In genomic region chr7:132776338-132777111, GRCm38 (mm10) we compare ENCODE assay signal across 9 mouse cellular contexts. TPM values are rescaled to one million over a fixed set of nuclear protein-coding genes. Genes with fewer than 3 reads are reported as not detected.
DNase-seq lines count a peak whose midpoint lies in the region; ATAC-seq and TF ChIP-seq lines count a peak whose summit lies in the region.
"Had no signal": no experiment of that assay in that cellular context is flagged by ENCODE, and none has a peak within 500 bp of the region (broad histone marks: within the 10 kb centered on the region; RNA-seq: fewer than 3 reads in every experiment).

No protein-coding gene starts in this region.

- H3K27me3 ChIP-seq in liver, postnatal 0 days (ENCODE audit: insufficient read depth, low read length) = no peaks in the 10 kb centered on the region
- H3K27me3 ChIP-seq in hindbrain, embryonic 12.5 days = no peaks in the 10 kb centered on the region

- peak; percentile 56 to 60 for DNase-seq in heart, adult 9 months (ENCODE audit: low spot score in 2 of 2)
- DNase-seq in heart, postnatal 36 days = no peak
- peak; percentile 45 for DNase-seq in ES-E14 (ENCODE audit: low read depth, low spot score)
- peak; percentile 82 for DNase-seq in c-Kit-negative CD71-positive TER-119-positive erythroid progenitor cells, embryonic 14.5 days (ENCODE audit: low read depth, low spot score)
- peak; percentile 69 for DNase-seq in liver, postnatal 0 days
- no peak for DNase-seq in frontal cortex, postnatal 36 days (ENCODE audit: low spot score in 2 of 2)

- no peak for TF ChIP-seq CTCF in liver, postnatal 0 days (IDR thresholded peaks at IDR 0.05; ENCODE audit: low read depth)

- H3K9ac ChIP-seq in ES-E14 (ENCODE audit: insufficient read depth, low read depth, low read length, poor library complexity, severe bottlenecking) = no peak overlapping the region
- peak overlapping the region; percentile 77 for H3K9ac ChIP-seq in liver, postnatal 0 days (replicated peaks)
- H3K9ac ChIP-seq in hindbrain, embryonic 12.5 days = no peak overlapping the region

- H3K27ac ChIP-seq in ES-E14 (ENCODE audit: insufficient read depth, low read depth, low read length, poor library complexity, severe bottlenecking) = no peak overlapping the region
- peak overlapping the region; percentile 95 for H3K27ac ChIP-seq in liver, postnatal 0 days (ENCODE audit: low read depth)
- H3K27ac ChIP-seq in hindbrain, embryonic 12.5 days = no peak overlapping the region

- WGBS in liver, postnatal 0 days (ENCODE audit: insufficient replicate concordance) = 53% methylated on average over 7 of the region's 7 CpGs
- 87% methylated on average over 7 of the region's 7 CpGs for WGBS in hindbrain, embryonic 12.5 days

- peaks cover 2 to 22% of the 10 kb centered on the region in 2 experiments; a peak in 3 of 4 replicates for H3K4me1 ChIP-seq in ES-E14 (ENCODE audit: control insufficient read depth in 2 of 2, insufficient read depth in 2 of 2, low read length in 2 of 2, poor library complexity in 1 of 2)
- H3K4me1 ChIP-seq in liver, postnatal 0 days (ENCODE audit: insufficient read depth) = peaks cover 46% of the 10 kb centered on the region
- peaks cover 21% of the 10 kb centered on the region for H3K4me1 ChIP-seq in hindbrain, embryonic 12.5 days

- TF ChIP-seq EP300 in liver, postnatal 0 days (IDR thresholded peaks at IDR 0.05; ENCODE audit: low read depth) = no peak

- intact Hi-C loops in heart, postnatal 36 days (cut with DNase I) = loop anchor here (5.0 kb wide), 2 partner anchors 36 to 121 kb away; partner anchors contain the start of gene Fam53b

- H3K4me3 ChIP-seq in ES-E14 (ENCODE audit: insufficient read depth in 1 of 2, low read depth in 1 of 2, low read length in 2 of 2, poor library complexity in 1 of 2, severe bottlenecking in 1 of 2) = no peak overlapping the region
- H3K4me3 ChIP-seq in liver, postnatal 0 days (ENCODE audit: low read depth, low read length) = peak overlapping the region; percentile 62
- no peak overlapping the region for H3K4me3 ChIP-seq in hindbrain, embryonic 12.5 days

- H3K36me3 ChIP-seq in ES-E14 (ENCODE audit: control insufficient read depth, insufficient read depth, low read length, poor library complexity, severe bottlenecking) = peaks cover 3% of the 10 kb centered on the region; the same call in 1 of the 2 replicates
- H3K36me3 ChIP-seq in liver, postnatal 0 days (replicated peaks; ENCODE audit: insufficient read depth, low read length) = peaks cover 46% of the 10 kb centered on the region
- H3K36me3 ChIP-seq in hindbrain, embryonic 12.5 days = peaks cover 39% of the 10 kb centered on the region

- H3K9me3 ChIP-seq in ES-E14 (ENCODE audit: control insufficient read depth, insufficient read depth, low read depth, low read length) = no peaks in the 10 kb centered on the region
- no peaks in the 10 kb centered on the region for H3K9me3 ChIP-seq in liver, postnatal 0 days (ENCODE audit: low read length)
- H3K9me3 ChIP-seq in hindbrain, embryonic 12.5 days (replicated peaks) = no peaks in the 10 kb centered on the region
- H3K9me3 ChIP-seq: G1E had no signal

- peak; percentile 59 for ATAC-seq in liver, postnatal 0 days
- ATAC-seq in hindbrain, embryonic 12.5 days (ENCODE audit: low FRiP score) = no peak
- no peak for ATAC-seq in activated CD4-positive, CD25-positive, alpha-beta regulatory T cell, adult 4 months

- in situ Hi-C loops in ES-E14 (cut with MboI; ENCODE audit: low sequenced_read_pairs in 2 of 2, unreplicated experiment in 2 of 2) = no loop called here

- H3K4me2 ChIP-seq in liver, postnatal 0 days (ENCODE audit: low read depth, low read length) = peak overlapping the region; percentile 71
- no peak overlapping the region for H3K4me2 ChIP-seq in hindbrain, embryonic 12.5 days (replicated peaks)

TF ChIP-seq in ES-E14, 5 proteins besides CTCF, POLR2A, EP300 and RAD21:
- no peak for TF ChIP-seq HCFC1 (IDR thresholded peaks at IDR 0.05; ENCODE audit: borderline replicate concordance, insufficient read depth, low read length)
- TF ChIP-seq CHD2 (IDR thresholded peaks at IDR 0.05; ENCODE audit: low read depth, low read length) = no peak
- TF ChIP-seq ZC3H11A (IDR thresholded peaks at IDR 0.05; ENCODE audit: borderline replicate concordance, low read depth, low read length) = no peak
- no peak for TF ChIP-seq MAFK (IDR thresholded peaks at IDR 0.05; ENCODE audit: insufficient read depth, low read depth, low read length)
- no peak for TF ChIP-seq ZNF384 (IDR thresholded peaks at IDR 0.05; ENCODE audit: low read depth, low read length)

RNA-seq across cellular contexts. Expression of gene Fam53b, which starts 37.2 kb away (rescaled TPM):
- total RNA-seq in heart, postnatal 36 days (2021) = 10 to 100 TPM; 22.7 to 25.5 TPM
- 8.6 and 8.8 TPM in 2 replicates for total RNA-seq in ES-E14 (2012; rRNA removed)
- 15.2 and 17.2 TPM in 2 replicates for polyA plus RNA-seq in liver, postnatal 0 days (2015; fragmentation: Nextera tagmentation; extraction: Ambion mirVana)
- 22.7 and 25.3 TPM in 2 replicates for polyA plus RNA-seq in hindbrain, embryonic 12.5 days (2016; fragmentation: Nextera tagmentation; extraction: Ambion mirVana)
- 10 to 100 TPM; 78.0 to 82.5 TPM for polyA plus RNA-seq in activated CD4-positive, CD25-positive, alpha-beta regulatory T cell, adult 4 months (2017; shearing (Covaris generic))

Comparison
In these comparisons a context has a peak if more than half of its experiments do, and no peak if none do; other contexts are left out.
1. DNase-seq: peak in heart, adult 9 months (2 of 2), ES-E14 (single experiment), c-Kit-negative CD71-positive TER-119-positive erythroid progenitor cells, embryonic 14.5 days (single experiment) and liver, postnatal 0 days (single experiment); none in heart, postnatal 36 days (0 of 2) and frontal cortex, postnatal 36 days (0 of 2).